Mouse (Mus musculus) thymus, adult 18-20 months (tissue): ENCODE measurements around the gene Abcc5.
"Not testable (repeated sequence)": the region's sequence is repeated elsewhere in the genome, so short reads cannot be mapped to it uniquely, and the experiment has no call there.

Experiments
- DNase-seq, 2 experiments: peaks; one replicate each; pipeline ENCODE4 v3.0.0; 2022; ENCODE audit warnings: mixed read lengths in 2 of 2

Gene Abcc5

DNA sequence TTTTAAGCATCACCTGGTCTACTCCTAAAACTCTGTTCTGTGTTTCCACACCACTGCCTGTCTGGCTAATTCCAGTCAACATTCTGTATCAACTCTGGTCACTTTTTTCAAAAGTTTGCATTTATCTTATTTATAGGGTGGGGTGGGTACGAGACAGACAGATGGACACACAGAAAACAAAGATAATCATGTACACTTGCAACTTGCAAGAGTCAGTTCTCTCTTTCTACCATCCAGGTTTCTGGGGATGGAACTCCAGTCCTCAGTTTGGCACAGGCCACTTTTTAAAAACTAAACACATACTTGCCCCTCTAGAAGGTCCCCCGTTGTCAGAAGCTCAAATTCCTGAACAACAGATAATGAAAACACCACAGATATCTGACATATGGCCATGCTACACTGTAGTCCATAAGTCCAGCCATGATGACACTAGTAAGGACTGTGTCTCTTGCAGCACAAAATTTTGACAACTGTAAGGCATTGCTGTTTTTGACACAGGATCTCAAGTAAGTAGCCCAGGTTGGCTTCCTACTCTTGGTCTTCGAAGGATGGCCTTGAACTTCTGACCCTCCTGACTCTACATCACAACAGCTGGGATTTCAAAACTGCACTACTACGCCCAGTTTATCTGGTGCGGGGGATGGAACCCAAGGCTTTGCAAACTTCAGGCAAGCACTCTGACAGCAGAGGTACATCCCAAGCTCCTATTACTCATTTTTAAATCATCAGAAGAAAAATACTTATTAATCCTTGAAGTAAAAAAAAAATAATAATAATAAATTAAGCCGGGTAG is 3.1 kb downstream of the Abcc5 start:
- DNase-seq = no peak

DNA sequence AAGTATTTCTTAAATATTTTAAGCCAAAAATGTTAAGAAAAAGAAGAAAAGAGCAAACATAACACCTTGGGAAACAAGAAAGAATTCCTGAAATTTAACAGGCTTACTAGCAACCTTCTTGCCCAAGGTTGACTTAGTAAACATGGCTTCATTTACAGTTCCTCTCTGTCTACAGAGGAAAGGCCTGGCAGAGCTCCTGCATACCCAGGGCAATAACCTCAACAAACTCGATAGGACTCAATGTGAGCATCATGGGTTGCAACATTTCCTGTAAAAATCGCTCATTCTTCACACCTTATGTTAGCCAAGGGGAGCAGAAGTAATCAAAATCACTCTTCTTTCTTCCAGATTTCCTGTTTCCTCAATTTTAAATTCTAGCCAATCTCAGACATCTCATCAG is 8.1 kb downstream of the Abcc5 start:
- DNase-seq = no peak

DNA sequence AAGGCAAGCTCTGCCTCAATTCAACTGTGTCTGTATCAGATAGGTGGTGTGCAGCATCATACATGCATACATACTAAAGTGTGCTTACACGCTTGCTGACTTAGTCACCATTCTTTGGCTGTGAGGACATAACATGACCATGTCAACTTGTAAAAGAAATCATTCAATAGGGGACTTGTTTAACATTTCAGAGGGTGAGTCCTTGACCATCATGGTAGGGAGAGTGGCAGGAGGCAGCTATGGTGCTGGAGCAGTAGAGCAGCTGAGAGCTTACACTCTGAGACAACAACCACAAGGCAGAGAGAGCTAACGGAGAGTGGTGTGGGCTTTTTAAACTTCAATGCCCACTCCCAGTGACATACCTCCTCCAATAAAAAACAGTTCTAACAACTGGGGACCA is 9.9 kb downstream of the Abcc5 start:
- no peak for DNase-seq

DNA sequence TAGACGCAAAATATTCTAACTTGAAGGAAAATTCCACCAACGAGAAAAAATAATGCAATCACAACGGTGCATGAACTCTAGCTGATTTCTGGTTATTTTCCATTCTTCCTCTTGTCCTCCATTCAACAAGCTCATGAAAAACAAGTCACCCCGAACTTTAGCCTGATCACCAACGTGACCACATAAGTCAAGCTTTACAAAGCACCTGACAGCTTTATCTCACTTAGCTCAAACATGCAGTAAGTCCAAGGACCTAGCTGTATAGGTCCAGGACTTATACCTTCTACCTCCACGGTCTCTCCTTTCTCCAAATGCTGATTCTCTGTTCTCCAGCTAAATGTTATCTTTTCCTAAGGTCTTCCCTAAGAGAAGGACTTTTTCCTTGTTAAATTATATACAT is 10.4 kb downstream of the Abcc5 start:
- no peak for DNase-seq

DNA sequence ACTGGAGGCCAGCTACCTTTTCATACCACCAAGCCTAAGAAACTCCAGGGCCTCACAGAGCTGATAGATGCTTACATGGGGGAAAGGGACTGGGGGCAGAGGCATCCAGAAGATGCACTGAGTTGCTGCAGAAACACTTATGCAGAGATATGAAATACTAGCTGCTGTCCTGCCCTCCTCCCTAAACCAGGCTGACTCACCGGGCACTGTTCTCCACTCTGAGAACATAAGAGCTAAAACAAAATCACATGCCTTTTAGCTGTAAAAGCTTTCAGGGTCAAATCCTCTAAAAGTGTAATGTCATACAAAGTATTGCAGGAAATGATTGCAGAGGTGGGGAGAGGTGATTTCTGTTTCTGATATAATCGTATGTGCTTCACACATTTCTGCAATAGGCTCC is 11.0 kb downstream of the Abcc5 start:
- no peak for DNase-seq

DNA sequence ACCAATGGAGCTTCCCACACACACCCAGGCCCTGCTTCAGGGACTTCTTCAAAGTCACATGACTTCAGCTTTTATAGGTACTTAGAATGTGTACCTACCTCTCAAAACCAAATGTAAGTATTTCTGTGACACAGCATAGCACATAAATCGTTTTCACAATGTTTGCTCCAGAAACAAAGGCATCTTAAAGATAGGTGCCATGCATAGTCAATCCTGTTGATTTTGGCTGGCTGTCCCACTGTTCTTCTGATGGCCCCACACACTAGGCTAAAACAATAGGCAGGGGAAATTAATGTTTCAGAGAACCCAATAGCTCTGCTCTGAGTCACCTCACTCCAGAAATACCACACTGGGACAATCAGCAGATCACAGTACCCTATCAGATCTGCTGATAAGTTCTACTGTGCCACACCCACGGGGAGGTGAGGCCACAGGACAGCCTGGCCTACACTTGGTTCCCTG is 12.3 kb downstream of the Abcc5 start:
- DNase-seq = no peak

DNA sequence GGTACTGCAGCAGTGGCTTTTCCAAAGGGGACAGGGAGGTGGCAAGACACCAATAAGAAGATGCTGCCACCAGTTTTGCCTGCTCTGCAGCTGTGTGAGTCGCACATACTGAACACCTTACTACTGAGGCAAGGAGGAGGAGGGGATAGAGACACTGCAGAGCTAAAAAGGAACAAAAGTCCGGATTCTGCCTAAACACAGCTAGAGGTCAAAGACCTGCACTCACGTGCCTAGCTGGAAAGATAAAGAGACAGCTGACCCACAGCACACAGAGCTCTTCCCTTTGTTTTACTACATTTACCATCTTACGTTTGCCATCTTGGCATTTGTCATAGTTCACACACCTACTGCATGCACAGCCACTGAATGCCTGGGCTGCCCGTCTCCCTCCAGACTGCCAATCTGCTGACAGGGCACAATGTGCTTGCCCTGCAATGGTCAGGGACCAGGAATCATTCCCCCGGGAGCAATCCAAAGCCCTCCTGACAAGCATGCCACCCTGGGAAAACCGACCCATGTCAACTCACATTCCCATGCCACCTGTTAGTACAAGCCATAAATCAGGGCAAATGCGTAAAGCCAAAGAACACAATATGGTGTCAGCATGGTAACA is 14.1 kb downstream of the Abcc5 start:
- DNase-seq = no peak

DNA sequence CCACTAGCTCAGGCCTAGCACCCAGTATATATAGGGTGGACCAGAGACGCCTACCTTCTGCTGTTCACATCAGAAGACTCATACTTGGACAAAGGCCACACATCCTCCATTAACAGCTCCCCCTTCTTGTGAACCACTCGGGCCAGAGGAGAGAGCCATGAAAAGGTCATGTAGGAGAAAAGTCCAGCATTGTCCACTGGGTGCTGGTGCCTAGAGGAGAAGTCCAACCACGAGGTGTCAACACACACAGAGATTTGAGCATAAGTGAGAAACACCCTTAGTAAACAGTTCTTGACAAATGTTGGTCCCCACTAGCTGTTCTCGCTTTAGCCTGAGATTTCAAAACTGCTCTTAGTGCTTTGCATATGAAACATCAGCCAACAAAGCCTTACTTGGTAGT is 20.9 kb downstream of the Abcc5 start:
- DNase-seq = no peak

DNA sequence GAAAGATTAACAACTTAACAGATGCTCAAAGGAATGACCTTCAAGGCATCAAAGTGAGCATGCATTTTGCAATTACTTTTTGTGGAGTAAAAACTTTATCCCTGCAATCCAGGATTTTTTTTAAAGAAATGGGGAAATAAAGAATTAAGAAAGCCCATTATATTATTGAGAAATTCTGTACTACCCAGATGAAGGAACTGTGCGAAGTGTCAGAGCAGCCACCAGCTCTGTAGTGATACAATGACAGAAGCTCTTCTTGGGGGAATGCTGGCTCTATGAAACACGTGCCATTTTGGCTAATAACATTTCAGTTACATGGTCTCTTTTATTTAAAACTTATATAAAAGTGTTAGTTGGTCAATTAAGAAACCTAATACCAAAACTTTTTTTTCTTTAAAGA is 22.9 kb downstream of the Abcc5 start:
- no peak for DNase-seq

DNA sequence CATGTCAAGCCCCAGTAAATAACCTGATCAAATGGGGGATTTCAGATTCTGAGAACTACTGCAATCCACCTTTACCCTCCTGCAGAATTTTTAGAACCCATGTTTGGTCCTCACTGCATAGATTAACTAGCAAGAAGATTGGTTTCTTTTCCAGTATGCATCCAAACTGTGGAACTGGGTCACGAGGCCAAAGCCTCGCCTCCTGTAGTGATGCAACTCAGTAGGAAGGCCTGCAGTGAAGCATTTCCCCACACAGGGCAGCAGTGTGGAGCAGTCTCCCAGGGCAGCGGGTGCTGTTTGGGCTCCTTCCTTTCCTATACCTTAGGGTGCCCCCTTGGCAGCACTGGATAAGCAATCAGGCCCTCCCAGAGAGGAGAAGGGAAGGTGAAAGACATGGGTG is 24.6 kb downstream of the Abcc5 start:
- no peak for DNase-seq

DNA sequence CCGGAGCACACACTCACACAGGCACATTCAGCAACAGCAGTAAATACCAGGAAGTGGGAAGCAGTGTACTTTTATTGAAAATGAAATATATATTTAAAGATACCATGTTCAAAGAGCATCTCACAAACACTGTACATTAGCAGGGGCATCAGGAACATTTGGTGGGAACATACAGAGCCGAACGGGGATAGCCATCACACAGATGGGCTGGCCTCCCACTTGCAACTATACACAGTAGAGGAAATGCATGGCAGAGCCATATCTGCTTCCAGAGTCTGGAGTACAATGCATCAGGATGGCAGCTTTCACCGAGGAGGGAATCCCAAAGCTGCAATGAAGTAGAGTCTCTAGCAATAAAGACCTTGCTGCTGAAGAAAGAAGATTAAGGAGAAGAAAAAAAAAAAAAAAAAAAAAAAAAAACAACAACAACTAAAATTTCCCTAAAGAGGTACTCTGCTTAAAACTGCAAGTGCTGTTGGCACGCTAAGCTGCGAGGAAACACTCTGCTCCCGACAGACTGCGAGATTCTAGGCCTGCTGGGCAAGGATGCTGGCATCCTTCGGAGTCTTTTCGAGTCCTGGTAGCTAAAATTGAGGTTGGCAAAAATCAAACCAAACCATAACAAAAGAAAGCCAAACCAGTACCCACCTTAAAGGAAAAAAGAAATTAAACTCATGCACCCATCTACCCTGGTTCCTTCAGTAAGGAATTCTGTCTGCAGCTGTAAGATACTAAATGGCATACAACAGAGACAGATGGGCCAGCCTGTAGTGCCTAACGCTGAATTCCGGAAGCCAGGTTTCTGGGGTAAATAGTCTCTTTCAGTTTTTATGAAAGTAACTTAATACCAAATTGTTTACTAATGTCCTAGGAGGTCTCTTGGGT is 25.2 kb downstream of the Abcc5 start:
- no peak for DNase-seq

DNA sequence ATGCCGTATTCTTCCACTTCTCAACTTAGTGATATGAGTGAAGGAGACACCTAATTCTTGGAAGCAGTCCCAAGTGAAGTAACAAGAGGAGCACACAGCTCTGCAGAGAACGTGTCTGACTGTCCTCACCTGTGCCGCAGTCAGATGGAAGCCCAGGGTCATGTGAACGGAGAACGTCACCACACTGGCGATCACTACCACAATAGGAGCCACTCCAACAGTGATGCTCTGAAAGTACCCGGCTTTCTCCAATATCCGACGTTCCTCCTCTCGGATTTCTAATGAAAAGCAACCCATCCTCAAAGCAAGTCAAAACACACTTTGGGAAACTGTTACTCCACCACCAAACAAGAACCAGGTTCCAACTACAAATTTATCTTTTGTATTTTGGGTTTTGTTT is 29.3 kb downstream of the Abcc5 start:
- DNase-seq = no peak

DNA sequence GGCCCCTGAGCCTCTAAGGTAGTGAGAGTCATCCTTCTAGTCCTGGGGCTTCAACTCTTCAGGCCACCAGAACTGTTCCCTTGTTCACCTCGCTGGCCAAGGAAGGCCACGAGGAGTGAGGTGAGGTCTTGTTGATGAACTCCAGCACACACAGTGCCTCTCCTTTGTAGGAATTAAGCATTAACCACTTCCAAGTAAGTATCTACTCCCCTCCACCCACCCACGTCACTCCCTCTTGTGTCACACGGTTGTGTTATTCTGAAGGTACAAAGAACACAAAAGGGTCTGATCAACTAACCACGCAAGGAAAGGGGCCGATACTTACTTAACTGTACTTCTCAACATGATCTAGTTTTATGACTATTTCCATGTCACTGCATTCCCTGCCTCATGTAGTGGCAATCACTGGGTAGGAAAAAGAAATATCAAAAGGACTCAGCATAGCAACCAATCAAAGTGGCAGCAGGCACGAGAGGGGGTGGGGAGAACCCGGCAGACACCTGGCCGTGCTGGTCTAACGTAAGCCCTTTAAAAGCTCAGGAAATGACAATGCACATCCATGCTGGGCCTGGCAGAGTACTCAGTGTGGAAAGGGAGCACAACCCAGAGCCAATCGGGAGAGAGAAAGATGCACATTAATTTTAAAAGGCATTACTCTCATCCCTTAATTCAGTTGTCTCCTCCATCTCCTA is 30.8 kb downstream of the Abcc5 start:
- peak in 1 of 2 experiments; percentile 27 for DNase-seq

DNA sequence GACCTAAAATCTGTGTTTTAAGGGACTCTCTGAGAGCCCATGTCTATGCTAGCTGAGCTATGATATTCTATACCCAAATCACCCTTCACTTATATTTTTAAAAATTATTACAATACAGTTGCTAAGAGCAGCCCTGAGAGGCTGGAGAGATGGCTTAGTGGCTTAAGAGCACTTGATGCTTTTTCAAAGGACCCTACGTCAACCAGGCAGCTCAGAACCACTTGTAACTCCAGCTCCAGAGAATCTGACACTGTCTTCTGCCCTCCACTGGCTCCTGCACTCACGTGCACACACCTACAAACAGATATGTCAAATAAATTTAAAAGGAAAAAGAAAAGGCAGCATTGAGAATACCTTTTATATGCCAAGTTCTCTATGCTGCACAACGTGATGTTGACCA is 34.4 kb downstream of the Abcc5 start:
- no peak for DNase-seq

DNA sequence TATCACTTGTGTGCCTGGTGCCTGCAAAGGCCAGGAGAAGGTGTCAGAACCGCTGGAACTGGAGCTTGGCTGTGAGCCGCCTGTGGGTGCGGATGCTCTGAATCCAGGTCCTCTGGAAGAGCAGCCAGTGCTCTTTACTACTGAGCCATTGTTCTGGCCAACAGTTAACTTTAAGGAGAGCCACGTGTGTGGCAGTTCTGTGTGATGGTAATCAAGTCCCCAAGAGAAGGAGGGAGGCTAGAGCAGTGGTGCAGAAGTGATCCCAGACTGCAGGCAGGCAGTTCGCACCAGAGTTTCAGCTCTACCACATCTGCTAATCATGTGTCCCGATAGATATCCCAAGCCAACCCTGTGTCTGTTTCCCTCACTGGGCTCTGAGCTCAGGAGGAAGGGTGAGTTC is 36.0 kb downstream of the Abcc5 start:
- DNase-seq = no peak

DNA sequence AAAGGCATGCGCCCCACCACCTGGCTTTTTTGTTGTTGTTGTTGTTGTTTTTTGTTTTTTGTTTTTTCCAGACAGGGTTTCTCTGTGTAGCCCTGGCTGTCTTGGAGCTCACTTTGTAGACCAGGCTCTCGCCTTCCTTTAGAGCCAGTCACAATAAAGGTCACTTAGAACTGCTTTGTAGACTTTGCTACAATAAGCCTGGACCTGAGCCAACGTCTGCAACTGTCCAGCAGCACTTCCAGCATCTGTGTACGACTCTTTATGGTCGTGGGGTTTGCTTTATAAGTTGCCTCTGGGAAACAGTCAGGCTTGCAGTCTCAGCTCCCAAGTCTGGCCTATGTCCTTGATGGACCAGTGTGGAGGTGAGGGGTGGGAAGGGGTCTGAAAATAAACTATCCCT is 45.2 kb downstream of the Abcc5 start:
- no peak for DNase-seq

DNA sequence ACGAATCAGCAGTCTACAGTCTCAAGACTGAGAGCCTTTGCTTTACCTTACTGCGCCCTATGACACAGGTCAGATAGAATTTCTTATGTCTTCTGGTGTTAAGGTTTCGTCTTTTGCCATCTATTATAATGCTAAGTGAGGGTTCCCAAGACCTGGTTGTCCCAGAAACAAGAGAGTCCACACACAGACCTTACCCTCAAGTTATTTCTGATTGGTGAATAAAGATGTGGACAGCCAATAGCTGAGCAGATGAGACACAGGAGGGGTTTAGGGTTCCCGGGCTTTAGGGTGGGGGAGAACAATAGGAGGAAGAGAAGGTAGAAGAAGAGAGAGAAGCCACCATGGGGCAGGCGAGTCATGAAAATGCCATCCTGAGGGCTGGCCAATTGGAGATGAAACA is 50.9 kb downstream of the Abcc5 start:
- no peak for DNase-seq

DNA sequence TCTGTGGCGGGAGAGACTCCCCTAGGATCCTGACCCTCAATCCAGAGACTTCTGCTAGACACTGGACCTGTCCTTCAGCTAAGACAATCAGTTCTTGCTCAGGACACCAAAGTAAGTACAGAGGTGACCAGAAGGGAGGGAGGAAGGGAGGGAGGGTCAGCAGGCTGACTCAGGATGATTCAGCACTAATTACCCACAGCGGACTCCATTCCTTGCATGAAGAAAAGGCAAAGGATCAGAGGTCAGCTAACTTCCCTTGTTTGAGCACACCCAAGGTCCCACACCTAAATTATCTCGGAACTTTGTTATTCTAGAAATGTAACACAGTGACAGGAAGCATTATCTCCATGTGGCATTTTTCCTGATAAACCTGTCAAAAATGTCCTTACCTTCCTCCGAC is 54.5 kb downstream of the Abcc5 start:
- no peak for DNase-seq

DNA sequence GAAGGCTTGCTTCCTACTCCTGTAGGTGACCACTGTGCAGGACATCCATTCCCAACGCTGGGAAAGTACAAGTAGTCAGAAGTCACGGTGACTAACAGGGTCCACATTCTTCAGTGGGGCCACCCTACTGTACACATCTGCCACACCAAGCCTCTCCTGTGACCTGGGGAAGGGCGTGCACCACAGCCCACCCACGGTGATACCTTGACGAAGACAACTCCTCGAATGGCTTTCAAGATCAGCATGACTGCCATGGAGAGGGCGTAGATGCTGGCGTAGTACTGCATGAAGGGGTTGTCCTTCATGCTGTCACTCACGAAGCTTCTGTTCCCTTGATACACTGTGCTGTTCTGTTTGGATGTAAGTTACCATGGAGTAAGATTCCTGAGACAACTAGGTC is 58.0 kb downstream of the Abcc5 start:
- DNase-seq = no peak

DNA sequence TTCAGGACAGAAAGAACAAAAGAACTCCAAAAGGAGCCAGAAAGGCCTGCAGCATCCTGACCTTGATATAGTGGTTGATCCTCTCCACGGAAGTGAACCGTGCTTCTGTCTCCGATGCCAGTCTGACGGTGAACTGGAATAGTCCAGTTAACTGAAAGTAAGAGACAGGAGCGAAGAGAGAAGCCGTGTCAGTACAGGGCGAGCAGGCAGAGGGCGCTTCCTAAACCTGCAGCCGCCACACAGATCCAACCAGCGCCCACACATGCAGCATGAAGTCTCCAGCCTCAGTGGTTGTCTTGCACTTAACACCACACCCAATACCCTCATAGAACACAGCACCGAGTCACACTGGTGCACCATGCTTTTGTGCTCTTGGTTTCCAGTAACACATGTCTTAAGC is 64.1 kb downstream of the Abcc5 start:
- no peak for DNase-seq

DNA sequence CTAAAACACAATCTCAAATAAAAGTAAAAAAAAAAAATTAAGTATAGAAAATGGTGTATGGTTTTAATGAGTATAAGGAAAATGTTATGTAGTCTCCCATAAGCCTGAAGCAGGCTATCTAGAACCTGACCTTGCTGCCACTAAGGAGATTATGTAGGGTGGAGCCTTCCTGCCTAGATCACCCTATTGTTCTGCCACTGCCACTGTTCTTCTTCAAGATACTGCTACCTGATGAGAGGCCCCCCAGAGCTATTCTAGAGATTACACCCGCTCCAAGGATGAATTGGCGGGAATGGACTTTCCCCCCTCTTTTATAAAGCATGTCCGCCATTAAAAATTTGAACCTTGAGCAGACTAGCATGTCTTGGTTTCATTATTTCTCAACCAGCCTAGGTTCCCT is 64.7 kb downstream of the Abcc5 start:
- not testable (repeated sequence) for DNase-seq

DNA sequence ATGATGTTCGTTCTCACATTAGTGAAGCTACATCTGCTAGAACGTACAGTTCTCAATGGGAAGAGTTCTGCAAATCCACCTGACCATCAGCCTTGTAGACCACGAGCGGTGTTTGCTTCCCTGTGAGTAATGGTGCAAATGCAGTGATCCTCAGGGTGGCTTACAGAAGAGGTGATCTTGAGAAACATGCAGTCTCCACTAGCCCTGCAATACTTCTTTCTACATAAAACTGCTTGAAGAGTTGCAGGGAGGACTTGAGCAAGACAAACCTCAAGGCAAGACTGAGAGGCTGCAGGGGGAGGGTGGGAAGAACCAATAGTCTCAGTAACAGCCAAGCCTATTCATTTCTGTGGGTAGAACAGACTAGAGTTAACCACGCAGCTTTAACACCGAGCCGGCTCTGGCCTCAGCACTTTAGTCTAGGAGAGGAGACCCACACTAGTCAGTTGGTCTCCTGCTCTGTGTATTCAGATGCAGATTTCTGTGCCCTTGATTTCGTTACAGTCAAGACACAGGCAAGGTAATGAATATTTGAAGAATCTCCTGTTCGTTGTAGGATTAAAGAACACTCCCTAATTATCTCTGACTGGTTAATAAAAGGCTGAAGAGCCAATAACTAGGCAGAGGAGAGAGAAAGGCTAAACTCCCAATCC is 66.4 kb downstream of the Abcc5 start:
- no peak for DNase-seq

DNA sequence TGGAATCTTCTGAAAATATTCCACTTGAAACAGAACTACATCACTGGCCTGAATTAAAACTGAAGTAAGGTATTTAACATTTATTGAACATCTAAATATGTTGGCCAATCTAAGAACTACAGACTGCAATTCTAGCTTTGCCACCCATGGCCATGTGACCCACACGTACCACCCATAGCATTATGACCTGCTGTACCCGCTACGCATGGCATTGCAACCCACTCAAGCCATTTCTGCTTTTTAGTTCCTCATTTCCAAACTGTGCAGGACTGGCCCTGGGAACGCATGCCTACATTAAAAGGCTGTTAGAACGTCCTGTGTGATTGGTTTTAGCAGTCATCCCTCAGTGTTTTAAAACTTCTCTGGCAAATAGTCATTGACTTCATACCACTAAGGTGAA is 68.4 kb downstream of the Abcc5 start:
- no peak for DNase-seq
